Mouse (Mus musculus) midbrain, postnatal 0 days (tissue): Measurements from ENCODE around the gene Dhfr. TPM values are rescaled to one million over a fixed set of nuclear protein-coding genes. Genes with fewer than 3 reads are reported as not detected.

Experiments
- ATAC-seq: fragments of 200-750 bp; cut with Nextera tagmentation; 2 replicates; pipeline ENCODE4 v1.8.0; 2017; ENCODE audit warnings: moderate number of reproducible peaks, mild to moderate bottlenecking, moderate TSS enrichment, moderate library complexity; ENCODE audit not compliant: low FRiP score
- DNase-seq: peaks from one replicate; pipeline ENCODE4 v3.0.0-alpha.2; 2015; ENCODE audit warnings: low spot score
- H3K27ac ChIP-seq: fragments of 300-500 bp; sonication (generic); 2 replicates; pipeline ENCODE4 v1.5.1; 2014; ENCODE audit warnings: low read depth, mild to moderate bottlenecking, low read length, mixed read lengths
- H3K27me3 ChIP-seq: fragments of 300-500 bp; sonication (generic); 2 replicates; pipeline ENCODE4 v1.6.1; 2014; ENCODE audit warnings: low read length, control low read depth, mixed read lengths; ENCODE audit not compliant: insufficient read depth
- H3K36me3 ChIP-seq: fragments of 300-500 bp; sonication (generic); 2 replicates; pipeline ENCODE4 v1.6.1; 2014; ENCODE audit warnings: low read length, control low read depth, mixed read lengths; ENCODE audit not compliant: insufficient read depth
- H3K4me1 ChIP-seq: fragments of 300-500 bp; sonication (generic); 2 replicates; pipeline ENCODE4 v1.6.1; 2014; ENCODE audit warnings: mild to moderate bottlenecking, control low read depth, antibody characterized with exemption, low read length, mixed read lengths; ENCODE audit not compliant: insufficient read depth
- H3K4me2 ChIP-seq: fragments of 300-500 bp; sonication (generic); 2 replicates; pipeline ENCODE4 v1.6.1; 2014; ENCODE audit warnings: low read depth, mild to moderate bottlenecking, low read length, mixed read lengths; ENCODE audit not compliant: poor library complexity, severe bottlenecking
- H3K4me3 ChIP-seq: fragments of 300-500 bp; sonication (generic); 2 replicates; pipeline ENCODE4 v1.5.1; 2014; ENCODE audit warnings: low read depth, mild to moderate bottlenecking, low read length, moderate library complexity
- H3K9ac ChIP-seq: fragments of 300-500 bp; sonication (generic); replicated peaks from 2 replicates; pipeline ENCODE4 v1.6.1; 2014; ENCODE audit warnings: mild to moderate bottlenecking, low read length, moderate library complexity, mixed read lengths; ENCODE audit not compliant: poor library complexity, severe bottlenecking
- H3K9me3 ChIP-seq: fragments of 300-500 bp; sonication (generic); 2 replicates; pipeline ENCODE4 v1.6.1; 2016; ENCODE audit warnings: low read length, control low read depth
- CTCF ChIP-seq: IDR thresholded peaks from 2 replicates; pipeline ENCODE4 v1.5.1; 2016; ENCODE audit warnings: antibody characterized with exemption, mild to moderate bottlenecking
- WGBS: fragments of 180-500 bp; shearing (Covaris S2); extraction: QIAGEN DNeasy Blood & Tissue Kit; methylation state at CpG from one replicate; pipeline ENCODE4 v1.1.7; 2014; 5-methylcytosine and 5-hydroxymethylcytosine counted together
- polyA plus RNA-seq: library from polyadenylated mRNA; unstranded; fragments of >200 nt; fragmentation: Nextera tagmentation; extraction: Ambion mirVana; gene quantifications from 2 replicates; pipeline ENCODE4 v1.2.1, GENCODE M21; 2015
- total RNA-seq: library from RNA; depleted of rRNA; stranded (reverse); fragments of >200 nt; gene quantifications from 2 replicates; pipeline ENCODE4 v1.2.3, GENCODE M21; 2014

Gene Dhfr
- total and polyA plus RNA-seq, 2 experiments from 2014 or later, result 2.1 to 2.4 TPM

DNA sequence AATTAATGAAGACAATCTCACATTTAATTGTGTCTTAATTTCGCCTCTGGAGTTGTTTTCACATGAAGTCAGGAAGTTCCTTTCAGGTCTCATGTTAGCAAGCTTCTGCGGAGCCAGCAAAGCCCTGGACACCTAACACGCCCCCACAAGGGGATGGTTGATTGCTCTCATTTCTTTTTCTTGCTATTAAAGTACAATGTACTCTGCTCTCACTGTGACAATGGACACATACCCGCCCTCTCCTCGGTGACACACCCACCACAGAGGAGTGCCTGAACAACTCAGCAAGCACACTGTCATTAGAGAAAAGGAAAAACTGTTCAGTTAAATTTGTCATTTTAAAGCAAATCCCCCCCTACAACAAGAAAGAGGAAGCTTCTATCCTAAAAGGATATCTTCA lies 8.2 kb upstream of the Dhfr start:
- no peak for TF ChIP-seq CTCF
- Histone ChIP-seq H3K4me1 (no peaks in the 10 kb centered on the region), H3K9ac (no peak overlapping the region), H3K27ac (no peak overlapping the region), H3K9me3 (no peaks in the 10 kb centered on the region), H3K4me2 (no peak overlapping the region), H3K4me3 (no peak overlapping the region), H3K27me3 (no peaks in the 10 kb centered on the region), H3K36me3 (peaks cover 12% of the 10 kb centered on the region; the same call in 1 of the 2 replicates)
- WGBS, result 83% methylated on average over 5 of the region's 5 CpGs
- DNase-seq (no peak), ATAC-seq (no peak)

DNA sequence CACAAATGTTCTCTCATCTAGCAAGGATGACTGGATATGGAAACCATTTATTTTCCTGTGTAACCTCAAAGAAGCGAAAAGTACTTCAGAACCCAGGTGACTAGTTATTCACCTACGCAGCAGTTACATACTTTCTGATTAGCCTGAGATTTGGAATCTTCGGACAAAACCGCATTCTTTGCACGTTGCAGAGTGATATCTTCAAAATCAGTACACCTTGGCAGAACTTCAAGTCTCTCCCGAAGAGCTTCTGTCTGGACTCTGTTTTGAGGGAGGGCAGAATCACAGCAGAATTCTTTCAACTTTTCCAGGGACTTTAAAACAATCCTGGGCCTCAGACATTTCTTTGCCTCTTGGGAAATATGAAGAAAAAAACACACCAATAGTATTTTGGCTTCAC lies 3.4 kb upstream of the Dhfr start:
- no peak overlapping the region for H3K4me3 ChIP-seq
- no peak for ATAC-seq
- no peak for TF ChIP-seq CTCF
- H3K27ac ChIP-seq, result no peak overlapping the region
- H3K4me2 ChIP-seq, result no peak overlapping the region
- H3K36me3 ChIP-seq, result peaks cover 4% of the 10 kb centered on the region; the same call in 1 of the 2 replicates
- no peak for DNase-seq
- 95% methylated on average over 6 of the region's 6 CpGs for WGBS
- H3K27me3 ChIP-seq, result no peaks in the 10 kb centered on the region
- no peak overlapping the region for H3K9ac ChIP-seq
- H3K4me1 ChIP-seq, result no peaks in the 10 kb centered on the region
- no peaks in the 10 kb centered on the region for H3K9me3 ChIP-seq

DNA sequence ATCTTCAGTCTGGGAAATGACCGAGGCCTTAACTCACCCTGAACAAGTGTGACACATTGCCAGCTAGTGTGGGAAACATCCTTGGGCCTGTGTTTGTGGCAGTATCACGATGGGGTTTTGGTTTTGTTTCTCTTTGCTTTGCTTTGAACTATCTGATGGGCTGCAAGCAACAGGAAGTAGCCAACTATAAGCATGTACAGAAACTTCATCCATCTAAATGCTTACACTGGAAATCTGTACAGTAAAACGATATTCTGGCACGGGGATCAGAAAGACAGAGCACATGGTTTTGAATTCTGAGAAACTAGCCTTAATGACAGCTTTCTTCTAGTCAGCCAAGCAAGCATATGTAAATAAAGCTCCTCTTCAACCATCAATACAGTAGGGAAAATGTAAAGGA lies 570 bp upstream of the Dhfr start:
- Histone ChIP-seq H3K27ac (peak overlapping the region; percentile 38; the same call in 1 of the 2 replicates), H3K9ac (0 out of 2 replicates have a peak overlapping the region, but pooled peaks have one; percentile 73), H3K4me3 (peak overlapping the region; percentile 67), H3K36me3 (no peaks in the 10 kb centered on the region), H3K4me2 (peak overlapping the region; percentile 91), H3K4me1 (no peaks in the 10 kb centered on the region), H3K9me3 (no peaks in the 10 kb centered on the region), H3K27me3 (no peaks in the 10 kb centered on the region)
- DNase-seq (peak; percentile 6), ATAC-seq (no peak)
- WGBS, result 15% methylated on average over 4 of the region's 4 CpGs
- no peak for TF ChIP-seq CTCF

DNA sequence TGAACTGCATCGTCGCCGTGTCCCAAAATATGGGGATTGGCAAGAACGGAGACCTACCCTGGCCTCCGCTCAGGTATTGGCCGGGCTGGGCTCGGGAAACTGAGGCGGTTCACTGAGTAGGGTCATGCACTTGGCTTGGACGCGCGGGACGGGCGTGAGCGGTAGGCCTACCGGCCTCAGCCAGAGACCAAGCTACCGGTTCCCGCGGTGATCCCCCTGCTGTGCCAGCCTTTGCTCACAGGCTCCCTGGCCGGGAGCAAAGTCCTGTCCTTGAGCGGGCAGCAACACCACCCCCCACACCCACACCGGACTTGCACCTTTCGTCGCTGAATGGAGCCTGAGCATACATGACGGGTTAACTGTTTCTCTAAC lies 732 bp downstream of the Dhfr start:
- Histone ChIP-seq H3K4me3 (peak overlapping the region; percentile 67), H3K36me3 (no peaks in the 10 kb centered on the region), H3K9me3 (no peaks in the 10 kb centered on the region), H3K27me3 (no peaks in the 10 kb centered on the region), H3K4me1 (no peaks in the 10 kb centered on the region), H3K4me2 (peak overlapping the region; percentile 91), H3K27ac (no peak overlapping the region), H3K9ac (peak overlapping the region; percentile 20; the same call in 1 of the 2 replicates)
- DNase-seq, result no peak
- under 1% methylated on average over 24 of the region's 24 CpGs for WGBS
- TF ChIP-seq CTCF, result no peak
- peak; percentile 29 for ATAC-seq

DNA sequence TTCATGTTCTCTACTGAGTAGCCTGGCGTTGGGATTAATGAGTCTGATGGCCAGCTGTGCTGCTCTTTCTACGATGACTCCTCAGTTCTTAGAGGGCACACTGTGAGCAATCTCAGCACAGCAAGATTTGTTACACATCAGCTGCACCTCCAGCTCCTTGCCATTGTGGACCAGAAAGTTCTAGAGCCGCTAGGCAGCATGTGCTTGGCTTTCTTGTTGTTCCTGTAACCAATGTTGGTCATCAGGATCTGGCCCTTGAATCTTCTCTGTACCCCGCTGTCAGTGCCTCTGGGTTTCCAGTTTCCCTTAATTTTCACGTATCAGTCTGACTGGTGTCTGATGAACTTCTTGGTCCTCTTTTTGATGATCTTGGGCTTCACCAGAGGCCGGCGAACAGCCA lies 1.9 kb downstream of the Dhfr start:
- ATAC-seq (no peak), DNase-seq (no peak)
- 72% methylated on average over 7 of the region's 7 CpGs for WGBS
- Histone ChIP-seq H3K4me1 (no peaks in the 10 kb centered on the region), H3K9ac (no peak overlapping the region), H3K4me2 (no peak overlapping the region), H3K27ac (no peak overlapping the region), H3K36me3 (no peaks in the 10 kb centered on the region), H3K4me3 (no peak overlapping the region), H3K27me3 (no peaks in the 10 kb centered on the region), H3K9me3 (no peaks in the 10 kb centered on the region)
- TF ChIP-seq CTCF, result no peak

DNA sequence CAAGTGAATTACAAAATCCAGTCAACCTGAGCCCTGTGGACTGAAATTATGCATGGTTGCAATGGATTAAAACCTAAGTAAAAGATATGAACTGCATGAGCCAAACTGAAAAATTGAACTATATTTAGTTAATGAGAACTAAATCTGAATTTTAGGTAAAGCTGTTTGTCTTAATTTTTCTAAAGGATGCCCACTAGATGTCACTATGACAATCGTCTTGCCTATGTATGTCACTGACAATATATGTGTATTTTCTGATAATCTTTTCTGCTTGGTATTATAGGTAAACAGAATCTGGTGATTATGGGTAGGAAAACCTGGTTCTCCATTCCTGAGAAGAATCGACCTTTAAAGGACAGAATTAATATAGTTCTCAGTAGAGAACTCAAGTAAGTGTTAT lies 3.1 kb downstream of the Dhfr start:
- DNase-seq (peak; percentile 52), ATAC-seq (no peak)
- WGBS, result 55% methylated on average over 2 of the region's 2 CpGs
- Histone ChIP-seq H3K27ac (no peak overlapping the region), H3K4me3 (no peak overlapping the region), H3K27me3 (no peaks in the 10 kb centered on the region), H3K4me2 (no peak overlapping the region), H3K9me3 (no peaks in the 10 kb centered on the region), H3K36me3 (no peaks in the 10 kb centered on the region), H3K9ac (no peak overlapping the region), H3K4me1 (no peaks in the 10 kb centered on the region)
- TF ChIP-seq CTCF, result peak; percentile 71
